Mouse (Mus musculus) left cerebral cortex, adult 9 months (tissue): Measurements from ENCODE around the gene Ergic3.

ENCODE experiments used
- DNase-seq, 2 experiments: peaks; one replicate each; pipeline ENCODE4 v3.0.0; 2022; ENCODE audit warnings: low spot score in 2 of 2

Gene Ergic3

GRCm38 (mm10) chr2:156066126-156066525, 58.3 kb downstream of the Ergic3 start:
- DNase-seq: no peak
